Mouse (Mus musculus) erythroblast, adult 5-6 weeks (primary cell): ENCODE measurements around the gene Amd2. TPM values are rescaled to one million over a fixed set of nuclear protein-coding genes. Genes with fewer than 3 reads are reported as not detected.

Source experiments
- ATAC-seq: replicated peaks from 2 replicates; pipeline ENCODE4 v1.8.0; 2016; ENCODE audit warnings: moderate number of reproducible peaks, mild to moderate bottlenecking, moderate TSS enrichment, inconsistent platforms; ENCODE audit not compliant: poor library complexity, low FRiP score, severe bottlenecking
- total RNA-seq, 2 experiments: library from RNA; stranded (forward) in 1 of 2; stranded (reverse) in 1 of 2; fragments of 150-400 nt in 1 of 2; fragments of 200-764, 138-1000 nt in 1 of 2; gene quantifications; 2 replicates each; pipeline versions ENCODE4 v1.2.3 to v1.2.4; 2015 to 2017; ENCODE audit warnings: low replicate concordance in 2 of 2

The Amd2 gene
- total RNA-seq (2015; ENCODE audit: low replicate concordance) (7.7 and 9.6 TPM in 2 replicates), total RNA-seq (2017; ENCODE audit: low replicate concordance) (3.8 and 5.8 TPM in 2 replicates)

DNA sequence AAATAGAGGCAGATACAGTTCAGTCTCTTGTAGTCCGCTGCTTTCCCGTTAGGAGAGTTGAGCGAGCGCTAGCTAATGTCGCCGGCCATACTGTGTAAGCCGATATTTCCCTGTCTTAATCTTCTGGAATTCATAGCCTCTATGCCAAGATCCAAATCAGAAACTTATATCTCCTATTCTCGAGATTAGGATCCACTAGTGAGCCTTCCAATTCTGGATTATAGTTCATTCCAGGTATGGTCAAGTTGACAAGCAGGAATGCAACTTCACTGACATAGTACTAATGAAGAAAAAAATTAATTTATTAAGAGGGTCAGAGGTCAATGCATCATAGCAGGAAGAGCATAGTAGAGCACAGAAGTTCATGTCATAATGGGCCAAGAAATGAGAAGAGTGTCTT, at the start of gene Amd2:
Amd2 (minus strand) TSS at position 101 of the 400 bp plus-strand sequence.
- ATAC-seq: no peak

DNA sequence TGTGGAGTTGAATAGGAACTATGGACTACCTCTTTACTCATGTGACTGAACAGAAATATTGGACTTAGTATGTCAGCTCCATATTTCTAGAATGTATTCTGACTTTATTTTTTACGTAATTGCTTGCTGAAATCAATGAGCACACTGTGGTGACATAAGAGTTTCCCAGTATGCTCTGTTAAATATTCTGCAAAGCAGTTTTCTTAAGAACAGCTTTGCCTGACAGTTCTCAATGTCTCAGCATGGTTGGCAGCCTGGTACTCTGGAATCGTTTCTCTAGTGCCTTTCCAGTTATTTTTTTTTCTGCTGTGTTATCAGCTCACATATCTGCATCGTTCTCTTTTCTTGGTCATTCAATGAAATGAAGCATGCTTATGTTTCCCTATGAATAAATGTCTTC, 49.6 kb upstream of the Amd2 start:
- no peak for ATAC-seq

DNA sequence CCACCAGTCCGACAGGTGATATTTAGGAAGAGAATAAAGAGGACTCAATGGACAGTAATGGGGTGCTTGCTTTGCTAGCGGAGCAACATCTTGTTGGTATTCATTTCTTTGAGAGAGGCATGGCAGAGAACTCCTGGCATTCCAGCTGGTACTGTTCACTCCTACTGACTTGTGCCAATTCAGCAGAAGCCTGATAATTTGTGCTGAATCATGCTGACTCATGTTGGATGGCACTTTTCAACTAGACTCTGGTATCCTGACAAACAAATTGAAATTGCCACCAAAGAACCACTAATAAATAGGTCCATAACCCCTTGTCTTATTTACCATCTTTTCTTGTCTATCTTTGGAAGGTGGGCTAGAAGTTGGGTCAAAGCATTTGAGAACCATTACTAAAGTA, 25.9 kb upstream of the Amd2 start:
- 0 out of 2 replicates have a peak, but pooled peaks have one; percentile 60 for ATAC-seq

- no peak for ATAC-seq
Measured at GRCm38 (mm10) chr10:35714266-35714665, 2.6 kb upstream of the Amd2 start.
